Mouse (Mus musculus) heart, postnatal 36 days (tissue): ENCODE results near the gene Gm16253. TPM values are rescaled to one million over a fixed set of nuclear protein-coding genes. Genes with fewer than 3 reads are reported as not detected.

Source experiments
- total RNA-seq, 2 experiments: library from RNA; stranded (reverse); gene quantifications; 2 replicates each; pipeline ENCODE4 v1.2.3; 2021

Gene Gm16253
- total RNA-seq, 2 experiments from 2014 or later = 0.89 to 2.8 TPM

Other genes starting within 250 kb of the Gm16253 start
- not detected for gene BC107364, start 124.7 kb upstream of the Gm16253 start, total RNA-seq
- 100 to 1,000 TPM; 261 to 293 TPM for gene Hfe2, start 51.8 kb upstream of the Gm16253 start, total RNA-seq
- gene Txnip, start 19.0 kb upstream of the Gm16253 start, total RNA-seq = 1,000 to 10,000 TPM in 1 of 2 experiments, 100 to 1,000 TPM in 1; 646 to 1,158 TPM
- gene Polr3gl, start 17.2 kb downstream of the Gm16253 start, total RNA-seq = 10 to 100 TPM; 30.3 to 33.0 TPM
- gene Ankrd34a, start 19.7 kb downstream of the Gm16253 start, total RNA-seq = 1 to 10 TPM; 1.3 to 2.2 TPM
- gene Lix1l, start 24.2 kb downstream of the Gm16253 start, total RNA-seq = 10 to 100 TPM; 27.6 to 32.1 TPM
- 10 to 100 TPM; 30.9 to 40.9 TPM for gene Rbm8a, start 52.9 kb downstream of the Gm16253 start, total RNA-seq
- gene Pex11b, start 58.4 kb downstream of the Gm16253 start, total RNA-seq = 10 to 100 TPM; 33.5 to 36.8 TPM
- not detected for gene Gm42957, start 58.5 kb downstream of the Gm16253 start, total RNA-seq
- under 1 TPM; 0.61 to 0.62 TPM for gene Itga10, start 68.6 kb downstream of the Gm16253 start, total RNA-seq
- 1 to 10 TPM in 1 of 2 experiments, under 1 TPM in 1; 0.78 to 1.7 TPM for gene Ankrd35, start 93.1 kb downstream of the Gm16253 start, total RNA-seq
- 10 to 100 TPM; 16.5 to 17.1 TPM for gene Pias3, start 119.4 kb downstream of the Gm16253 start, total RNA-seq
- 1 to 10 TPM; 3.0 to 3.4 TPM for gene Nudt17, start 131.6 kb downstream of the Gm16253 start, total RNA-seq
- gene Polr3c, start 150.6 kb downstream of the Gm16253 start, total RNA-seq = 10 to 100 TPM; 24.4 to 26.4 TPM
- gene Rnf115, start 150.7 kb downstream of the Gm16253 start, total RNA-seq = 10 to 100 TPM; 19.8 to 27.3 TPM